Mouse (Mus musculus): ENCODE results near the gene Olfr412. TPM values are rescaled to one million over a fixed set of nuclear protein-coding genes. Genes with fewer than 3 reads are reported as not detected.

The Olfr412 gene
- polyA plus RNA-seq (2017; shearing (Covaris generic)) = not detected

GRCm38 (mm10) chr11:74361769-74362168, at the start of gene Olfr412:
Olfr412 (plus strand) TSS chr11:74362069.
- no peak for ATAC-seq

GRCm38 (mm10) chr11:74326044-74326443, 35.8 kb upstream of the Olfr412 start:
- no peak for ATAC-seq

GRCm38 (mm10) chr11:74328781-74329180, 33.1 kb upstream of the Olfr412 start:
- ATAC-seq = no peak

- no peak for ATAC-seq
Measured at GRCm38 (mm10) chr11:74337931-74338330, 23.9 kb upstream of the Olfr412 start, which contains the start of gene Olfr410. Olfr410 (minus strand) TSS chr11:74338031.

- ATAC-seq = no peak
Measured at GRCm38 (mm10) chr11:74352550-74352949, 9.3 kb upstream of the Olfr412 start, which contains the start of gene Olfr411. Olfr411 (minus strand) TSS chr11:74352650.

- ATAC-seq = no peak
Measured at GRCm38 (mm10) chr11:74371393-74372100, 9.7 kb downstream of the Olfr412 start.

GRCm38 (mm10) chr11:74376847-74377246, 15.0 kb downstream of the Olfr412 start:
- peak; percentile 40 for ATAC-seq

GRCm38 (mm10) chr11:74379166-74379873, 17.5 kb downstream of the Olfr412 start:
- ATAC-seq = no peak

GRCm38 (mm10) chr11:74385674-74386073, 23.8 kb downstream of the Olfr412 start:
- no peak for ATAC-seq

GRCm38 (mm10) chr11:74387203-74387602, 25.3 kb downstream of the Olfr412 start:
- ATAC-seq = no peak

GRCm38 (mm10) chr11:74391899-74392298, 30.0 kb downstream of the Olfr412 start:
- ATAC-seq = no peak

- ATAC-seq = no peak
Measured at GRCm38 (mm10) chr11:74392903-74393302, 31.0 kb downstream of the Olfr412 start.

GRCm38 (mm10) chr11:74393489-74393888, 31.6 kb downstream of the Olfr412 start:
- ATAC-seq = no peak

GRCm38 (mm10) chr11:74395583-74395982, 33.7 kb downstream of the Olfr412 start:
- no peak for ATAC-seq

- no peak for ATAC-seq
Measured at GRCm38 (mm10) chr11:74402126-74402525, 40.3 kb downstream of the Olfr412 start.

GRCm38 (mm10) chr11:74404216-74404615, 42.3 kb downstream of the Olfr412 start:
- ATAC-seq = no peak

- ATAC-seq = no peak
Measured at GRCm38 (mm10) chr11:74405201-74405600, 43.3 kb downstream of the Olfr412 start.

GRCm38 (mm10) chr11:74408587-74409446, 46.9 kb downstream of the Olfr412 start:
- ATAC-seq = no peak

- ATAC-seq = no peak
Measured at GRCm38 (mm10) chr11:74409447-74409754, 47.5 kb downstream of the Olfr412 start.

- ATAC-seq = no peak
Measured at GRCm38 (mm10) chr11:74409757-74410174, 47.9 kb downstream of the Olfr412 start.

GRCm38 (mm10) chr11:74411943-74412342, 50.1 kb downstream of the Olfr412 start:
- ATAC-seq = no peak

GRCm38 (mm10) chr11:74412462-74412861, 50.6 kb downstream of the Olfr412 start:
- no peak for ATAC-seq

- ATAC-seq = no peak
Measured at GRCm38 (mm10) chr11:74413449-74413972, 51.6 kb downstream of the Olfr412 start.
